Mouse (Mus musculus): ENCODE measurements at regions not wholly inside any gene's neighbourhood (a gene's known extent, or its start where the extent isn't known, plus 50 kb on each side); places are given as distances from the start of the nearest gene placed in this dataset.
A peak's percentile ranks its signal among the peaks of the same experiment; 100 is the strongest.
"Not testable (repeated sequence)": the region's sequence is repeated elsewhere in the genome, so short reads cannot be mapped to it uniquely, and the experiment has no call there.

- H3K9me3 ChIP-seq (replicated peaks); H3K4me3 ChIP-seq (ENCODE audit: low read depth, low read length); H3K4me1 ChIP-seq (ENCODE audit: insufficient read depth, low read depth, low read length); ATAC-seq (ENCODE audit: extremely low read depth, insufficient number of reproducible peaks, low FRiP score, poor library complexity, severe bottlenecking); H3K36me3 ChIP-seq (replicated peaks); H3K27me3 ChIP-seq (ENCODE audit: insufficient read depth, low read length); DNase-seq (ENCODE audit: low spot score): not testable (repeated sequence)
Measured at GRCm38 (mm10) chr5:3141841-3142240, 199.4 kb upstream of the Cdk6 start.

GRCm38 (mm10) chr5:3146544-3147295 is 194.6 kb upstream of the Cdk6 start:
- not testable (repeated sequence) for H3K36me3 ChIP-seq (replicated peaks); H3K27me3 ChIP-seq (ENCODE audit: insufficient read depth, low read length); H3K9me3 ChIP-seq (replicated peaks); DNase-seq (ENCODE audit: low spot score); H3K4me3 ChIP-seq (ENCODE audit: low read depth, low read length); H3K4me1 ChIP-seq (ENCODE audit: insufficient read depth, low read depth, low read length)
- ATAC-seq (ENCODE audit: extremely low read depth, insufficient number of reproducible peaks, low FRiP score, poor library complexity, severe bottlenecking) = peak; percentile 71; the same call in 1 of the 2 replicates

- not testable (repeated sequence) for H3K4me1 ChIP-seq (ENCODE audit: insufficient read depth, low read depth, low read length); H3K36me3 ChIP-seq (replicated peaks); H3K9me3 ChIP-seq (replicated peaks); H3K27me3 ChIP-seq (ENCODE audit: insufficient read depth, low read length); DNase-seq (ENCODE audit: low spot score); ATAC-seq (ENCODE audit: extremely low read depth, insufficient number of reproducible peaks, low FRiP score, poor library complexity, severe bottlenecking); H3K4me3 ChIP-seq (ENCODE audit: low read depth, low read length)
Measured at GRCm38 (mm10) chr5:3149886-3150285, 191.4 kb upstream of the Cdk6 start.

- DNase-seq (ENCODE audit: low spot score); H3K9me3 ChIP-seq (replicated peaks); H3K36me3 ChIP-seq (replicated peaks); H3K4me3 ChIP-seq (ENCODE audit: low read depth, low read length); H3K4me1 ChIP-seq (ENCODE audit: insufficient read depth, low read depth, low read length); H3K27me3 ChIP-seq (ENCODE audit: insufficient read depth, low read length); ATAC-seq (ENCODE audit: extremely low read depth, insufficient number of reproducible peaks, low FRiP score, poor library complexity, severe bottlenecking): not testable (repeated sequence)
Measured at GRCm38 (mm10) chr5:3150766-3151165, 190.5 kb upstream of the Cdk6 start.

- H3K27me3 ChIP-seq (ENCODE audit: insufficient read depth, low read length); H3K9me3 ChIP-seq (replicated peaks); DNase-seq (ENCODE audit: low spot score); H3K36me3 ChIP-seq (replicated peaks); H3K4me3 ChIP-seq (ENCODE audit: low read depth, low read length); ATAC-seq (ENCODE audit: extremely low read depth, insufficient number of reproducible peaks, low FRiP score, poor library complexity, severe bottlenecking); H3K4me1 ChIP-seq (ENCODE audit: insufficient read depth, low read depth, low read length): not testable (repeated sequence)
Measured at GRCm38 (mm10) chr5:3151534-3152148, 189.6 kb upstream of the Cdk6 start.

GRCm38 (mm10) chr5:3152149-3152865 is 189.0 kb upstream of the Cdk6 start:
- not testable (repeated sequence) for H3K27me3 ChIP-seq (ENCODE audit: insufficient read depth, low read length); H3K36me3 ChIP-seq (replicated peaks); H3K4me3 ChIP-seq (ENCODE audit: low read depth, low read length); ATAC-seq (ENCODE audit: extremely low read depth, insufficient number of reproducible peaks, low FRiP score, poor library complexity, severe bottlenecking); H3K9me3 ChIP-seq (replicated peaks); H3K4me1 ChIP-seq (ENCODE audit: insufficient read depth, low read depth, low read length)
- DNase-seq (ENCODE audit: low spot score) = peak; percentile 2

- not testable (repeated sequence) for H3K9me3 ChIP-seq (replicated peaks); DNase-seq (ENCODE audit: low spot score); H3K4me3 ChIP-seq (ENCODE audit: low read depth, low read length); H3K4me1 ChIP-seq (ENCODE audit: insufficient read depth, low read depth, low read length); ATAC-seq (ENCODE audit: extremely low read depth, insufficient number of reproducible peaks, low FRiP score, poor library complexity, severe bottlenecking); H3K36me3 ChIP-seq (replicated peaks); H3K27me3 ChIP-seq (ENCODE audit: insufficient read depth, low read length)
Measured at GRCm38 (mm10) chr5:3165511-3165910, 175.8 kb upstream of the Cdk6 start.

- H3K4me1 ChIP-seq (ENCODE audit: insufficient read depth, low read depth, low read length); H3K4me3 ChIP-seq (ENCODE audit: low read depth, low read length); ATAC-seq (ENCODE audit: extremely low read depth, insufficient number of reproducible peaks, low FRiP score, poor library complexity, severe bottlenecking); H3K36me3 ChIP-seq (replicated peaks); H3K27me3 ChIP-seq (ENCODE audit: insufficient read depth, low read length); H3K9me3 ChIP-seq (replicated peaks); DNase-seq (ENCODE audit: low spot score): not testable (repeated sequence)
Measured at GRCm38 (mm10) chr5:3166496-3166895, 174.8 kb upstream of the Cdk6 start.

GRCm38 (mm10) chr5:3193592-3193991 is 147.7 kb upstream of the Cdk6 start:
- not testable (repeated sequence) for H3K36me3 ChIP-seq (replicated peaks); H3K27me3 ChIP-seq (ENCODE audit: insufficient read depth, low read length); ATAC-seq (ENCODE audit: extremely low read depth, insufficient number of reproducible peaks, low FRiP score, poor library complexity, severe bottlenecking); H3K9me3 ChIP-seq (replicated peaks); DNase-seq (ENCODE audit: low spot score); H3K4me3 ChIP-seq (ENCODE audit: low read depth, low read length)
- peaks cover 27% of the 10 kb centered on the region for H3K4me1 ChIP-seq (ENCODE audit: insufficient read depth, low read depth, low read length)
